7 mouse cellular contexts compared by ENCODE assay signal in the genomic region with DNA sequence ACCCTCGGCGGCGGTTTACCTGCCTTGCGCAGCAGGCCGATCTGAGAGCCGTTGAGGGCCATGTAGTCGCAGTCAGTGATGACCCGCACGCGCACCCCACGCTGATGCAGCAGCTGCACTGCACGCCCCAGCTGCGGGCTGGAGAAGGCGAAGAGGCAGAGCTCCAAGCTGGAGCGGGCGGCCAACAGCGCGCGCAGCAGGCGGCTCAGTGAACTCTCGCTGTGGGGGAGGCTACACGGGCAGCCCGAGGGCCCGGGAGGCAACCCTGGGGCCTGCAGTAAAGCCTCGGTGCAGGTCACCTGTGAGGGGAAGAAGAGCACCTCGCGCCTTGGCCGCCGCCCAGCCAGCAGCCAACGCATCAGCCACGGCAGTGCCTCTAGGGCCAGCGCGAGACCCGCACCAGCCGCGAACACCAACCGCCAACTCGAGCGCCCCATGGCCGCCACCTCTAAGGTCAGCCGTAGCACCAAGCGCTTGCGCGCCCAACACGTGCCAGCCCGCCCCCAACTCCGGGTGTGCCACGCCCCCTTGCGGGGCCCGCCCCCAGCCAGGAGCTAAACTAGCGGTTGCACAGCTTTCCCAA. TPM values are rescaled to one million over a fixed set of nuclear protein-coding genes. Genes with fewer than 3 reads are reported as not detected.
DNase-seq lines count a peak whose midpoint lies in the region; ATAC-seq and TF ChIP-seq lines count a peak whose summit lies in the region.

A gene (minus strand): TSS at position 447 of the 583 bp plus-strand sequence.

- H3K27me3 ChIP-seq in intestine, embryonic 16.5 days (replicated peaks; ENCODE audit: control insufficient read depth, insufficient read depth, low read length) = no peaks in the 10 kb centered on the region
- no peaks in the 10 kb centered on the region for H3K27me3 ChIP-seq in liver, embryonic 16.5 days (ENCODE audit: control insufficient read depth, insufficient read depth, low read depth, low read length)
- H3K27me3 ChIP-seq in stomach, embryonic 16.5 days (ENCODE audit: control insufficient read depth, insufficient read depth, low read length) = no peaks in the 10 kb centered on the region

- peaks cover 6% of the 10 kb centered on the region; the same call in 1 of the 2 replicates for H3K36me3 ChIP-seq in intestine, embryonic 16.5 days (ENCODE audit: control insufficient read depth, insufficient read depth, low read length)
- H3K36me3 ChIP-seq in liver, embryonic 16.5 days (ENCODE audit: control insufficient read depth, insufficient read depth) = peaks cover 6% of the 10 kb centered on the region
- peaks cover 7% of the 10 kb centered on the region; the same call in 1 of the 2 replicates for H3K36me3 ChIP-seq in stomach, embryonic 16.5 days (ENCODE audit: control insufficient read depth, insufficient read depth, low read length)

- H3K27ac ChIP-seq in bone marrow, adult 2 months (ENCODE audit: control insufficient read depth, insufficient read depth, low read depth, low read length, poor library complexity) = no peak within 1 kb of the TSS
- no peak within 1 kb of the TSS for H3K27ac ChIP-seq in intestine, embryonic 16.5 days (ENCODE audit: low read length)
- no peak within 1 kb of the TSS for H3K27ac ChIP-seq in liver, embryonic 16.5 days (ENCODE audit: low read length)
- no peak within 1 kb of the TSS for H3K27ac ChIP-seq in stomach, embryonic 16.5 days (ENCODE audit: low read length)

- TF ChIP-seq POLR2A in bone marrow, adult 2 months (IDR thresholded peaks at IDR 0.05; ENCODE audit: borderline replicate concordance, control insufficient read depth, low read depth, low read length) = no peak

- peak; percentile 83 for ATAC-seq in intestine, embryonic 16.5 days
- peak; percentile 74 for ATAC-seq in liver, embryonic 16.5 days (ENCODE audit: low read depth)
- peak; percentile 81 for ATAC-seq in stomach, embryonic 16.5 days (ENCODE audit: insufficient read depth, low FRiP score)

- peak within 1 kb of the TSS; percentile 72 for H3K9ac ChIP-seq in intestine, embryonic 16.5 days (ENCODE audit: low read depth, low read length)
- H3K9ac ChIP-seq in liver, embryonic 16.5 days (ENCODE audit: low read depth, low read length) = peak within 1 kb of the TSS; percentile 47
- peak within 1 kb of the TSS; percentile 73 for H3K9ac ChIP-seq in stomach, embryonic 16.5 days (ENCODE audit: low read length)

- no peak for TF ChIP-seq CTCF in bone marrow, adult 2 months (IDR thresholded peaks at IDR 0.05; ENCODE audit: control insufficient read depth, insufficient read depth, low read length)

- no peaks in the 10 kb centered on the region for H3K4me1 ChIP-seq in bone marrow, adult 2 months (ENCODE audit: control insufficient read depth, insufficient read depth, low read length)
- peaks cover 13% of the 10 kb centered on the region for H3K4me1 ChIP-seq in intestine, embryonic 16.5 days (ENCODE audit: control insufficient read depth, insufficient read depth, low read length)
- peaks cover 5% of the 10 kb centered on the region for H3K4me1 ChIP-seq in liver, embryonic 16.5 days (ENCODE audit: control insufficient read depth, low read depth, low read length)
- H3K4me1 ChIP-seq in stomach, embryonic 16.5 days (ENCODE audit: control insufficient read depth, insufficient read depth, low read length) = peaks cover 5% of the 10 kb centered on the region

- H3K9me3 ChIP-seq in intestine, embryonic 16.5 days (ENCODE audit: control insufficient read depth, low read length) = no peaks in the 10 kb centered on the region
- no peaks in the 10 kb centered on the region for H3K9me3 ChIP-seq in liver, embryonic 16.5 days (replicated peaks; ENCODE audit: control insufficient read depth, low read length)
- H3K9me3 ChIP-seq in stomach, embryonic 16.5 days (replicated peaks; ENCODE audit: control insufficient read depth, low read length) = no peaks in the 10 kb centered on the region

- H3K4me2 ChIP-seq in intestine, embryonic 16.5 days (ENCODE audit: low read depth, low read length) = peak within 1 kb of the TSS; percentile 98
- H3K4me2 ChIP-seq in liver, embryonic 16.5 days (ENCODE audit: low read depth, low read length) = peak within 1 kb of the TSS; percentile 79
- peak within 1 kb of the TSS; percentile 98 for H3K4me2 ChIP-seq in stomach, embryonic 16.5 days (ENCODE audit: low read depth, low read length)

- DNase-seq in Muller cell, postnatal 12 days (ENCODE audit: inconsistent ontology term) = peak; percentile 60
- peak; percentile 60 for DNase-seq in forelimb bud, embryonic 11.5 days (ENCODE audit: low read depth, low spot score)
- DNase-seq in neural tube, embryonic 10.5 days (ENCODE audit: extremely low spot score, low spot score) = peak; percentile 65

- H3K4me3 ChIP-seq in bone marrow, adult 2 months (replicated peaks; ENCODE audit: control insufficient read depth, low read depth, low read length) = peak within 1 kb of the TSS; percentile 29
- peak within 1 kb of the TSS; percentile 55 for H3K4me3 ChIP-seq in intestine, embryonic 16.5 days (ENCODE audit: low read length)
- peak within 1 kb of the TSS; percentile 56 for H3K4me3 ChIP-seq in liver, embryonic 16.5 days (ENCODE audit: low read depth, low read length)
- peak within 1 kb of the TSS; percentile 55 for H3K4me3 ChIP-seq in stomach, embryonic 16.5 days (replicated peaks; ENCODE audit: low read length)

- 1% methylated on average over 51 of the region's 51 CpGs for WGBS in bone marrow, adult 2 months
- under 1% methylated on average over 51 of the region's 51 CpGs for WGBS in intestine, embryonic 16.5 days
- WGBS in liver, embryonic 16.5 days (ENCODE audit: insufficient replicate concordance) = under 1% methylated on average over 50 of the region's 51 CpGs
- WGBS in stomach, embryonic 16.5 days = under 1% methylated on average over 51 of the region's 51 CpGs

RNA-seq across cellular contexts. Expression of the gene that starts here (rescaled TPM):
- not detected in 2 replicates for polyA plus RNA-seq in bone marrow, adult 2 months (2011; ENCODE audit: insufficient read depth, insufficient read length, low replicate concordance, missing spikeins)
- polyA plus RNA-seq in intestine, embryonic 16.5 days (2015; fragmentation: Nextera tagmentation; extraction: Ambion mirVana) = 2.7 and 4.0 TPM in 2 replicates
- polyA plus RNA-seq in liver, embryonic 16.5 days (2015; fragmentation: Nextera tagmentation; extraction: Ambion mirVana) = 2.1 and 2.5 TPM in 2 replicates
- 6.0 and 7.7 TPM in 2 replicates for polyA plus RNA-seq in stomach, embryonic 16.5 days (2015; fragmentation: Nextera tagmentation; extraction: Ambion mirVana)
